Mouse (Mus musculus): ENCODE results near the gene Zfp850. TPM values are rescaled to one million over a fixed set of nuclear protein-coding genes. Genes with fewer than 3 reads are reported as not detected.
A peak's percentile ranks its signal among the peaks of the same experiment; 100 is the strongest.
"Not testable (repeated sequence)": the region's sequence is repeated elsewhere in the genome, so short reads cannot be mapped to it uniquely, and the experiment has no call there.

Zfp850 gene
- total RNA-seq, 2 experiments from 2014 or later, result 6.1 to 6.9 TPM

GRCm38 (mm10) chr7:27941869-27942268 is 72.0 kb downstream of the Zfp850 start:
- H3K27ac ChIP-seq, H3K4me3 ChIP-seq: not testable (repeated sequence)
- TF ChIP-seq CTCF (conservative IDR thresholded peaks at IDR 0.05), result peak; percentile 66
- DNase-seq (ENCODE audit: low spot score in 2 of 2), result peak in 1 of 2 experiments; percentile 36

Other genes starting within 250 kb of the Zfp850 start
- 1 to 10 TPM; 7.6 to 8.7 TPM for gene Zfp626, start 206.9 kb downstream of the Zfp850 start, total RNA-seq (2021)
- 1 to 10 TPM; 4.0 to 4.4 TPM for gene Zfp59, start 175.5 kb downstream of the Zfp850 start, total RNA-seq (2021)
- gene Zfp607a, start 156.6 kb downstream of the Zfp850 start, total RNA-seq (2021), result 1 to 10 TPM; 2.6 to 2.9 TPM
- gene Zfp974, start 84.7 kb downstream of the Zfp850 start, total RNA-seq (2021), result 10 to 100 TPM; 15.2 to 18.7 TPM
- gene Zfp780b, start 34.9 kb downstream of the Zfp850 start, total RNA-seq (2021), result 10 to 100 TPM; 19.3 to 21.8 TPM
- 100 to 1,000 TPM; 132 to 133 TPM for gene Psmc4, start 36.0 kb upstream of the Zfp850 start, total RNA-seq (2021)
- 1 to 10 TPM in 1 of 2 experiments, under 1 TPM in 1; 0.95 to 1.2 TPM for gene Fcgbp, start 57.1 kb upstream of the Zfp850 start, total RNA-seq (2021)
- under 1 TPM in 1 of 2 experiments, not detected in 1; 0.05 TPM for gene 9530053A07Rik, start 115.4 kb upstream of the Zfp850 start, total RNA-seq (2021)
- 10 to 100 TPM; 51.7 to 52.3 TPM for gene Fbl, start 155.6 kb upstream of the Zfp850 start, total RNA-seq (2021)
- gene Dyrk1b, start 165.4 kb upstream of the Zfp850 start, total RNA-seq (2021), result 10 to 100 TPM; 44.7 to 46.9 TPM

Data from layer of hippocampus, adult 2 months (tissue).